Mouse (Mus musculus): ENCODE results near the gene Diaph3. TPM values are rescaled to one million over a fixed set of nuclear protein-coding genes. Genes with fewer than 3 reads are reported as not detected.

The Diaph3 gene
- polyA plus RNA-seq, 1 experiment from 2014 or later: 12.1 TPM

- peaks cover 13% of the 10 kb centered on the region for H3K36me3 ChIP-seq
- H3K4me1 ChIP-seq: no peaks in the 10 kb centered on the region
- H3K27ac ChIP-seq (replicated peaks): no peak overlapping the region
- DNase-seq (ENCODE audit: low spot score): no peak
- H3K9me3 ChIP-seq (replicated peaks): peaks cover 5% of the 10 kb centered on the region; the same call in 1 of the 2 replicates
- no peak overlapping the region for H3K4me3 ChIP-seq
- WGBS: 90% methylated on average over 4 of the region's 4 CpGs
- H3K27me3 ChIP-seq (ENCODE audit: low read depth, poor library complexity, severe bottlenecking): no peaks in the 10 kb centered on the region
These were observed 76.8 kb downstream of the Diaph3 start for GRCm38 (mm10) chr14:87064281-87064680.

DNA sequence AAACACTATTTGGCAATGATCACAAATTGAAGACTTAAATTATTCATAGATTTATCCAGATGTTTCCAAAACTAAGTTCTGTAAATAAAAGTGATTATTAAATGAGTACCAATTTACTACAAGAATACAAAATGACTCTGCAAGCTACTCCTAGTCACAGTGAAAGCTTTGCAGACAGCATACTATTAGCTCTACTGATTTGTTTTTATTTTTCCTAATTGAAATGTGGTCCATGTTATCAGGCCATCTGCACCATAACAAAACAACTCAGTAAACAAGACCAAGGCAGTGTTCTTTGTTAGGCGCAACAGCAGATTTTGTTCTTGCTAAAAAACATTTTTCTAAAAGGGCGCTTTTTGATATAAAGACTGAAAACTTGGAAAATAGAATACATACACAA, 84.9 kb downstream of the Diaph3 start:
- H3K9me3 ChIP-seq (replicated peaks): peaks cover 8% of the 10 kb centered on the region
- H3K27ac ChIP-seq (replicated peaks): no peak overlapping the region
- no peaks in the 10 kb centered on the region for H3K27me3 ChIP-seq (ENCODE audit: low read depth, poor library complexity, severe bottlenecking)
- no peaks in the 10 kb centered on the region for H3K4me1 ChIP-seq
- WGBS: 98% methylated on average over 2 of the region's 2 CpGs
- no peak for DNase-seq (ENCODE audit: low spot score)
- peaks cover 7% of the 10 kb centered on the region for H3K36me3 ChIP-seq
- H3K4me3 ChIP-seq: no peak overlapping the region

- WGBS: 81% methylated on average over 5 of the region's 5 CpGs
- no peaks in the 10 kb centered on the region for H3K4me1 ChIP-seq
- no peak overlapping the region for H3K27ac ChIP-seq (replicated peaks)
- H3K27me3 ChIP-seq (ENCODE audit: low read depth, poor library complexity, severe bottlenecking): no peaks in the 10 kb centered on the region
- H3K4me3 ChIP-seq: no peak overlapping the region
- H3K9me3 ChIP-seq (replicated peaks): peaks cover 8% of the 10 kb centered on the region
- DNase-seq (ENCODE audit: low spot score): no peak
- H3K36me3 ChIP-seq: peaks cover 7% of the 10 kb centered on the region
These were observed 89.8 kb downstream of the Diaph3 start for GRCm38 (mm10) chr14:87051187-87051586.

- no peaks in the 10 kb centered on the region for H3K9me3 ChIP-seq (replicated peaks)
- DNase-seq (ENCODE audit: low spot score): no peak
- H3K4me3 ChIP-seq: no peak overlapping the region
- H3K27ac ChIP-seq (replicated peaks): no peak overlapping the region
- H3K27me3 ChIP-seq (ENCODE audit: low read depth, poor library complexity, severe bottlenecking): no peaks in the 10 kb centered on the region
- H3K4me1 ChIP-seq: no peaks in the 10 kb centered on the region
- WGBS: 67% methylated on average over 5 of the region's 5 CpGs
- 0 out of 2 replicates have a peak, but pooled peaks cover 4% of the 10 kb centered on the region for H3K36me3 ChIP-seq
These were observed 96.6 kb downstream of the Diaph3 start for GRCm38 (mm10) chr14:87044401-87044806.

DNA sequence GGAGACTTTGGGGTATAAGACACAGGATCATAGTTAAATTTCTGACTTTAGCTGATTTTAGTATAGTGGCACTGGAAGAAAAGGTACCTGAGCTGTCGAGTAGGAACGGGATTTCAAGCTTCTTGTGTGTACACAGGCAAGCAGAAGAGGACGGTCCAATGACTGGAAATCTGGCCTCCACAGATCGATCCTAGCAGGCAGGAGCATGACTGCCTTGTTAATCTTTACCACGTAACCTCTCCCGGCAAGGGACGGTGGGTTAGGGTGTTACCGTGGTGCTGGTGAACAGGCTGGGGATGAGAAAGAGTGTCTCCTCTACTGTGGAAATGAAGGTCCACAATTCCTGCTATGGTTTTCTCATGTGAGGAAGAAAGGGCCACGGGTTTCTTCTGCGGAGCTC, 120.8 kb downstream of the Diaph3 start:
- 93% methylated on average over 10 of the region's 10 CpGs for WGBS
- no peaks in the 10 kb centered on the region for H3K27me3 ChIP-seq (ENCODE audit: low read depth, poor library complexity, severe bottlenecking)
- H3K4me3 ChIP-seq: no peak overlapping the region
- H3K36me3 ChIP-seq: no peaks in the 10 kb centered on the region
- H3K27ac ChIP-seq (replicated peaks): no peak overlapping the region
- H3K4me1 ChIP-seq: no peaks in the 10 kb centered on the region
- no peaks in the 10 kb centered on the region for H3K9me3 ChIP-seq (replicated peaks)
- DNase-seq (ENCODE audit: low spot score): no peak

GRCm38 (mm10) chr14:87019687-87020086, 121.3 kb downstream of the Diaph3 start:
- H3K36me3 ChIP-seq: no peaks in the 10 kb centered on the region
- no peak for DNase-seq (ENCODE audit: low spot score)
- H3K27ac ChIP-seq (replicated peaks): no peak overlapping the region
- no peaks in the 10 kb centered on the region for H3K4me1 ChIP-seq
- no peaks in the 10 kb centered on the region for H3K27me3 ChIP-seq (ENCODE audit: low read depth, poor library complexity, severe bottlenecking)
- H3K4me3 ChIP-seq: no peak overlapping the region
- H3K9me3 ChIP-seq (replicated peaks): no peaks in the 10 kb centered on the region
- WGBS: 93% methylated on average over 3 of the region's 3 CpGs

DNA sequence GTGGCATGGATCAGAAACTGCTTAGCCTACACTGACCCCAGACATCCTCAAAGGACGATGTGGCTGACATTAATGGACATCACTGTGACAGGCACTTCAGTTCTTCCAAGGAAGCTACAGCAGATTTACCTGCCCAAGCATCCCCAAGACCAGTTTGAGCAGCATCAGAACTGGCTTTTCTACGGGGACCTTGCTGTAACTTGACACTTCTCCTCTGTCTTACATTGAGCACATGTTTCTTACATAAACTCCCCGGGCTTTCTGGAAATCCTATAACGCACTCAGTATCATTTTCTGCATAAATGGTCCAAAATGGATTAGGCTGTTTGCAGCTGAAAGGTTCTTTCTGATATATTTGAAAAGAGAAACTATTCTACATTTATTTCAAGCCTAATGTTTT, 143.7 kb downstream of the Diaph3 start:
- Histone ChIP-seq H3K4me1 (no peaks in the 10 kb centered on the region), H3K27ac (replicated peaks) (no peak overlapping the region), H3K27me3 (ENCODE audit: low read depth, poor library complexity, severe bottlenecking) (no peaks in the 10 kb centered on the region), H3K9me3 (replicated peaks) (no peaks in the 10 kb centered on the region), H3K36me3 (no peaks in the 10 kb centered on the region), H3K4me3 (no peak overlapping the region)
- 83% methylated on average over 4 of the region's 4 CpGs for WGBS
- DNase-seq (ENCODE audit: low spot score): no peak

DNA sequence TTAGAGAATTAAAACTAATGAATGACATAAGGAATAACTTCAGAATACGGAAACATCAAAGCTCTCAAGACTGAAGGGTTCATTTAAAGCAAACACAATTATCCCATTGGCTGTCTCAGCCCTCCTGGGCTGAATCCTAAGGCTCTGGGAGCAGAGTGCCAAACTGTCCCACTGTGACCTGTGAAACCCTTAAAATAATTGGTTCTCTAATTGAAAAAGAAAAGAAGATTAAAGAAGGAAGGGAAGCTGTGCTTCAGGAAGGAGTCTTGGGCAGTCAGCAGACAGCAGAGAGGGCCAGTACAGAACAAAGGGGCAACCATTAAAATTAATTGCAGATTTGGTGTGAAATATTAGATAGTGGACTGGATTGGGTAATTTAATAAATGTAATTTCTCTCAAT, 189.9 kb downstream of the Diaph3 start:
- H3K4me1 ChIP-seq: no peaks in the 10 kb centered on the region
- H3K4me3 ChIP-seq: no peak overlapping the region
- no peaks in the 10 kb centered on the region for H3K9me3 ChIP-seq (replicated peaks)
- H3K27ac ChIP-seq (replicated peaks): no peak overlapping the region
- peaks cover 3% of the 10 kb centered on the region for H3K36me3 ChIP-seq
- 56% methylated on average over 1 of the region's 1 CpGs for WGBS
- no peak for DNase-seq (ENCODE audit: low spot score)
- no peaks in the 10 kb centered on the region for H3K27me3 ChIP-seq (ENCODE audit: low read depth, poor library complexity, severe bottlenecking)

GRCm38 (mm10) chr14:86937953-86938352, 203.1 kb downstream of the Diaph3 start:
- no peak for DNase-seq (ENCODE audit: low spot score)
- WGBS: 92% methylated on average over 2 of the region's 2 CpGs
- no peaks in the 10 kb centered on the region for H3K36me3 ChIP-seq

DNA sequence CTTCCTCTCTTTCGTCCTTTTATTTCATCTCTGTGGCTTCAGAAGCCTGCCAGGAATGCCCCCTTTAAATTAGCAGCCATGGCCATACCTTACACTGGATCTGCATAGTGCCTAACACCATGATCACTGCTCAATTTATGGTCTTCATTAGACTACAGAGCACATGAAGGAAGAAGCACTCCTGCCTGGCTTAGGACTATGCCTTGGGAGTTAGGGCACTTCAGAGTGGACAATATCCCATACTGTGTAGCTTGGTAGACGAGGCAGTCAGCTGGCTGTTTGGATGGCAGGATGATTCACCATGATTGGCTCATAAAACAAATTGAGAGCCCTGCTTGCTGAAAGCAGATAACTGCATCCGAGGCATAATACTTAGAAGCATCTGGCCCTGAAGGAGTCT, 204.6 kb downstream of the Diaph3 start:
- no peak for DNase-seq (ENCODE audit: low spot score)
- Histone ChIP-seq H3K36me3 (no peaks in the 10 kb centered on the region), H3K4me1 (no peaks in the 10 kb centered on the region), H3K4me3 (no peak overlapping the region), H3K27ac (replicated peaks) (no peak overlapping the region), H3K9me3 (replicated peaks) (no peaks in the 10 kb centered on the region), H3K27me3 (ENCODE audit: low read depth, poor library complexity, severe bottlenecking) (no peaks in the 10 kb centered on the region)
- WGBS: 84% methylated on average over 3 of the region's 3 CpGs

More at GRCm38 (mm10) chr14:86937953-86938352, 203.1 kb downstream of the Diaph3 start:
- no peak overlapping the region for H3K4me3 ChIP-seq
- no peaks in the 10 kb centered on the region for H3K4me1 ChIP-seq
- no peak overlapping the region for H3K27ac ChIP-seq (replicated peaks)
- H3K27me3 ChIP-seq (ENCODE audit: low read depth, poor library complexity, severe bottlenecking): no peaks in the 10 kb centered on the region
- no peaks in the 10 kb centered on the region for H3K9me3 ChIP-seq (replicated peaks)

GRCm38 (mm10) chr14:86930763-86931162, 210.3 kb downstream of the Diaph3 start:
- no peaks in the 10 kb centered on the region for H3K36me3 ChIP-seq
- H3K4me3 ChIP-seq: no peak overlapping the region
- no peaks in the 10 kb centered on the region for H3K4me1 ChIP-seq
- whole genome bisulfite sequencing: 88% methylated on average over 4 of the region's 4 CpGs
- DNase-seq (ENCODE audit: low spot score): no peak
- no peaks in the 10 kb centered on the region for H3K27me3 ChIP-seq (ENCODE audit: low read depth, poor library complexity, severe bottlenecking)
- H3K27ac ChIP-seq (replicated peaks): no peak overlapping the region
- H3K9me3 ChIP-seq (replicated peaks): no peaks in the 10 kb centered on the region

- H3K27ac ChIP-seq (replicated peaks): no peak overlapping the region
- no peaks in the 10 kb centered on the region for H3K36me3 ChIP-seq
- H3K9me3 ChIP-seq (replicated peaks): no peaks in the 10 kb centered on the region
- H3K4me1 ChIP-seq: no peaks in the 10 kb centered on the region
- H3K27me3 ChIP-seq (ENCODE audit: low read depth, poor library complexity, severe bottlenecking): no peaks in the 10 kb centered on the region
- no peak for DNase-seq (ENCODE audit: low spot score)
- 68% methylated on average over 7 of the region's 7 CpGs for WGBS
- no peak overlapping the region for H3K4me3 ChIP-seq
These were observed 214.2 kb downstream of the Diaph3 start for GRCm38 (mm10) chr14:86926827-86927226.

- H3K9me3 ChIP-seq (replicated peaks): 0 out of 2 replicates have a peak, but pooled peaks cover 6% of the 10 kb centered on the region
- no peak for DNase-seq (ENCODE audit: low spot score)
- no peak overlapping the region for H3K4me3 ChIP-seq
- no peaks in the 10 kb centered on the region for H3K4me1 ChIP-seq
- peaks cover 16% of the 10 kb centered on the region for H3K36me3 ChIP-seq
- H3K27me3 ChIP-seq (ENCODE audit: low read depth, poor library complexity, severe bottlenecking): no peaks in the 10 kb centered on the region
- no peak overlapping the region for H3K27ac ChIP-seq (replicated peaks)
These were observed 242.1 kb downstream of the Diaph3 start for GRCm38 (mm10) chr14:86898898-86899297.

All from midbrain, embryonic 10.5 days (tissue).